Mouse (Mus musculus) bone marrow, adult 2 months (tissue): Measurements from ENCODE around the gene C1ql4.

Experiments
- CTCF ChIP-seq: fragments of 200-500 bp; IDR thresholded peaks from 2 replicates; pipeline ENCODE4 v1.5.1; 2011; ENCODE audit warnings: low read length, control low read depth; ENCODE audit not compliant: control insufficient read depth, insufficient read depth
- POLR2A ChIP-seq: fragments of 200-500 bp; IDR thresholded peaks from 2 replicates; pipeline ENCODE4 v1.6.1; 2011; ENCODE audit warnings: low read depth, mild to moderate bottlenecking, control low read depth, low read length, borderline replicate concordance; ENCODE audit not compliant: control insufficient read depth

DNA sequence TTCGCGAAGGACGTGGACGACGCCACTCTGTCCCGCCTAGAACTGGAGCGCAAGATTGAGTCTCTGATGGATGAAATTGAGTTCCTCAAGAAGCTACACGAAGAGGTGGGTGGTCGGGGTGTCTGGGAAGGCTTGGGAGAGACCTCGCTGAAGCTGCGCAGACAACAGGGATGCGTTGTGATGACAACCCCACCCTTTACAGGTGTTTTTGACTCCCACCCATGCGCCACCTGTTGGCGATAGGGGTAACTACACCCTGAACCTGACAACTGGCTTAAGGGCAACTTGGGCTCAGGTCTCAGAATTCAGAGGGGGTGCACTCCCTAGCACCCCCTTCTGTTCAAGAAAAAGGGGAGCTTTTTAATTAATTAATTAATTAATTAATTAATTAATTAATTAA lies 31.3 kb downstream of the C1ql4 start:
- TF ChIP-seq CTCF = peak; percentile 82
- no peak for TF ChIP-seq POLR2A
